Mouse (Mus musculus) yolk sac, embryonic 10.5 days (tissue): ENCODE results near the gene Mier1.

Experiments
- DNase-seq: peaks from one replicate; pipeline ENCODE4 v3.0.0-alpha.2; 2017; ENCODE audit warnings: low spot score

Mier1 gene

DNA sequence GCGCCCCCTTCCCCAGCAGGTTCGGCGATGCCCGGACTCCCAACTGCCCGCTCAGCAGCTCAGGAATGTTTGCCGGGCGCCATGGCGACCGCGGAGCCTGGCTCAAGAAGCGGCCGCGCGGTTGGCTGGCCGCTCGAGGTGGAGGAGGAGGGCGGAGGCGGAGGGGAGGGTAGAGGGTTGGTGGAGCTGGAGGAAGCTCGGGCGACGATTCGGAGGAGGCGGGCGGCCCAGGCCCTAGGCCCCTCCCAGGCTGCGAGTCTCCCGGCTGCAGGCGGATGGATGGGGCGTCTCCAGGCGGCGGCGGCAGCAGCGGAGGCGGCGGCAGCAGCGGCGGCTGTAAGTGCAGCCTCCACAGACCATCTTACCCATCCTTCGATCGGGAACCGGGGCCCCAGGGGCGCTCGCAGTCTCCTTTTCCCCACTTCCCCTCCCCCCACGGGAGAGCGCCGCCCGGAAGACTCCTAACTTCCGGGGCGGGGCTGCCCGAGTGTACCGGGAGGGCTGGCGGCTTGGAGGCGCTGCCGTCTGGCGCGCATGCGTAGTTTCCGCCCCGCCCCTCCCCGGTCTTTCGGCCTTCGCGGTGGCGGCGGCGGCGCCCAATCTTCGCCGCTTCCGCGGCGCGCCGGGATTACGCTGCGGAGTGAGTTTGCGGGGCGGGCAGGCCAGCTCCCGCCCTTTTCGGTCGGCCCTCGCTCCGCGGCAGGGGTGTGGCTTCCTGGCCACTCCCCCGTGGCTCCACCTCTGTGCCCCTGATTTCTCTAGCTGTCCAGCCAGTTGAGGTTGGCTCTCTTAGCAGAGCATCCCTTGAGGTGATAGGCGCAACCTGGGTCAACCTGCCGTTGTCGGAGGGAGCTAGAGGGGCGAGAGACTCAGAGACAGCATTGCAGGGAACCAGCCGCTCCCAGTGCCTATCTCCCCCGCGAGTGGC, at the start of gene Mier1, which contains the start of gene Wdr78:
Gene Mier1, plus strand, starts transcription at position 207 of the 928 bp plus-strand sequence.
Gene Wdr78, minus strand, starts transcription at position 372 of the 928 bp plus-strand sequence.
- DNase-seq = peak; percentile 98

GRCm38 (mm10) chr4:103064421-103064820, 49.8 kb upstream of the Mier1 start:
- DNase-seq = no peak

GRCm38 (mm10) chr4:103064976-103065375, 49.2 kb upstream of the Mier1 start:
- no peak for DNase-seq

- no peak for DNase-seq
Measured at GRCm38 (mm10) chr4:103067906-103068655, 46.1 kb upstream of the Mier1 start.

- no peak for DNase-seq
Measured at GRCm38 (mm10) chr4:103070631-103071030, 43.6 kb upstream of the Mier1 start.

- no peak for DNase-seq
Measured at GRCm38 (mm10) chr4:103085237-103085636, 29.0 kb upstream of the Mier1 start.

DNA sequence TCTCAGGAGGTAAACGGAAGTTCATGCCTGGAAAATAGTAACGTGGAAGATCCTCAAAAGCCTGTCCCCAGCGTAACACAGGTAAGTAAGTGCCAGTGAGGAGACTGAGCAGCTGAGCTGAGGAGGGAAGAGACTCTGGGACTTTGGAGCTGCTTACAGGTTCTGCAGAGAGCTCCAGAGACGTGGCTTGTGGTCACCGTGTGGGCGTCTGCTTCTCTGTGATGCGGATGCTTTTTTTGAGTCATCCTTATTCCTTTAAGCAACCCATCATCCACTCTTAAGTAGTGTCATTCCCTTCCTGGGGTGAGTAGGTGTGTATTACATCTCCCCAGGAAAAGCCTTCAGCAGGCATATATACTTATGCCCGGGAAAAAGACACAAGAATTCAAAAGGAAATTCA, 18.3 kb upstream of the Mier1 start:
- DNase-seq = no peak

- no peak for DNase-seq
Measured at GRCm38 (mm10) chr4:103098532-103098931, 15.7 kb upstream of the Mier1 start.

DNA sequence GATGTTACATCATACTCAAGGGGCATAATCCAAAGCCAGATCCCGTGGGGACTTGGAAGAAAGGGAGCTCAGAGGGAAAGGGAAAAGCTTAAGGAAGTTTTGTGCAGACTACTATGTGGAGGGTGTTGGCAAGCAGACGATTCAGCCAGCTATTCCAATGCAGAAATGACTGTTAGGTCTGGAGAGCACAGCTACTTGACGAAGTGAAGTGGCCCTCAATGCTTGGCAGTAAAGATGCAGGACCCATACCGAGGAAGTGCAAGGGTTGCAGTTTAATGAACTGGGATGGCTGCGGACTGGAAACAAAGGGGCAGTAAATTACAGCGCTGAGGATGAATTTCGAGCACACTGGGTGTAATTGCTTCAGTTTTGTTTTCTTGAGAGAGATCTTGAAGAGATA, 1.5 kb upstream of the Mier1 start:
- no peak for DNase-seq

DNA sequence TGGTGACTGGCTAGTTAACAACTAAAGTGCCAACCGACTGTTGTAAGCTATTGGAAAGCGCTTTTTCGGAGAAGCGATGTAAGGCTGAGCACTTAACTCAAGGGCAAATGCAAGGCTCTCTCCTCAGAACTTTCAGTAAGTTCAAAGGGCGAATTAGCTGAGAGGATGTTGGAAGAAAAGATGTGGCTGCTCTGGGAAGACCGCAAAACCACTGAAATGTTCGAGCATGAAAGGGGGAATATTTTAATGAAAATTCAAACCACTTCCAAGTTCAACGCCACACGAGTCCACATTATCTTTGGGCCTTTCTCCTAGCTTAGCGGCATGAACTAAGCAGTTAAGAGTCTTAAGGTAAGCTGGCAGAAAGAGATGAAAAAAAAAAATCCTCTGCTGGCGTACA, 788 bp upstream of the Mier1 start:
- DNase-seq = no peak

DNA sequence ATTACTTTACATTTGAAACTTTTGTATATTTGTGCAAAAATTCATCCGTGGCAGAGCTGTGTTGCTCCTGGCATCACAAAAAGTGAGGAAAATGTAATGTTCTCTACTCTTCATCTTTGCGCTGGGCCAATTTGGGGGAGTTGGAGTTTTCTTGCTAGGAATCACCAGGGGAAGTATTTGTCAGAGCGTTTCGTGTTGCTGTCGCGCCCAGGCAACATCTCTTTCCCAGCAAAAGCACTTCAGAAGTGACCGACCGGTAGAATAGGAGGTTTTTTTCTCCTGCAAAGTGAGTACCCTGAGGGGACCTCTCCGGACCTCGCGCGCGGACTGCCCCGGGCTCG, 4.7 kb downstream of the Mier1 start:
- DNase-seq = no peak

DNA sequence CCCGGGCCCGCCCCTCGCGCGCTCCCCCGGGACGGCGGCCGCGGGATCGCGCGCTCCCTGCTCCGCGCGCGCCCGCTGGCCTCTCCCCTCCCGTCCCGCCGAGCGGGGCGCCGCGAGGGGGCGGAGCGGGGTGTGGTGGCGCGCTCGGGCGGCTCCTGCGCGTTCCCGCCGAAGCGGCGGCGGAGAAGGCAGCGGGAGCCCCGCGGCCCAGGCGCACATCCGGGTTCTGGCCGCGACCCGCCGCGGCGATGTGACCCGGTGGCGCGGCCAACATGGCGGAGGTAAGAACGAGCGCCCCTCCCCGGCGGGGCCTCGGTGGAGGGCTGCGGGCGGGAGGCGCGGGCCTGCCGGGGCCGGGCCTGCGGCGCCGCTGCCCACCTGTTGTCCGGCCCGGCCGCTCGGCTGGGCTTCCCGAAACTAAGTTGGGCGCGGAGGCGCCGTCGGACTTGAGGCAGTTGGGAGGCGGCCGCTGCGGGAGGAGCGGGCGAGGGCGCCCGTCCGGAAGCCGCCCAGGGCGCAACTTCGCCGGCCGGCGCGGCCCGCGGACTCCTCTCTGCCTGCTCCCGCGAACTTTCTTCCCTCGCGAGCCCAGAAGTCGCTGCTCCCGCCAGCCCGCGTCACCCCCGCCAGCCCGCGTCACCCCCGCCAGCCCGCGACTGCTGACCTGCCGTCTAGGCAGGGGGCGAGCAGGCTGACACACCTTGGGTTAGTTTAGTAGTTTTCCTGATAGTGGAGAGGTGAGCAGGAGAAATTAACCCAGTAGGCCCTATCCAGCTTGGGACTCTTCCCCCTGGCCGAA, 5.2 kb downstream of the Mier1 start:
- peak; percentile 82 for DNase-seq

DNA sequence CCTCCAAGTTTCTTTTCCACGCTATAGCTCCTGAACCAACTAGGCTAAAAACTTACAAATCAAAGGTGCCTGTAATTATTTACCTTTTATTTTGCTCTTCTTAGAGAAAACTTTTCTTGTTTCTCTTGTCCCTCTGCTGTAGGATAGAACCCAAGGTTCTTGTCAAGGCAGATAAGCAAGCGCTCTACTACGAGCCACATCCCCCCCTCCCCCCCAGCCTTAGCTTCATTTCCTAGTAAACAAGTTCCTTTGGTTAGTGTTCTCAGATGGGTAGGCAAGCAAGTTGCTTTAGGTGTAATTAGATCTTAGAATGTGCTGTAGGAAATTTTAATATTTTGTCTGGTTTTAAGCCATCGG, 5.8 kb downstream of the Mier1 start:
- peak; percentile 55 for DNase-seq

DNA sequence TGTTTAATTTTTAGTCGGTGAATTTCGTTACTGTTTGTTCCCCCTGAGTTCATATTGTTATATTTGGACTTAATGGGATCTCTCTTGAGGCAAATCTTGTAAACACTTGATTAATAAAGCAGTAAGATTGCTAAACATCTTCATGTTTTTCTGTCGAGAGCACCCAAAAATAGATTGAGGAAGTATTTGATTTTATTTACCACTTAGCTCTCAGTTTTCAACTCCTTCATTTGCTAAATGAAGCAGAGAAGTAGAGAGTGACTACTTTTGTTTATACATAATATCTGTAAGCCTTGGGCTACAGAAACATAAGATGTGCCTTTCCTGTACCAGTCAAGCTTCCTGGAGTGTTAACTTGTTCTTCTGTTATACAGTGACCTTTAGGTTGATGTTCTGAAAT, 6.2 kb downstream of the Mier1 start:
- DNase-seq = no peak

DNA sequence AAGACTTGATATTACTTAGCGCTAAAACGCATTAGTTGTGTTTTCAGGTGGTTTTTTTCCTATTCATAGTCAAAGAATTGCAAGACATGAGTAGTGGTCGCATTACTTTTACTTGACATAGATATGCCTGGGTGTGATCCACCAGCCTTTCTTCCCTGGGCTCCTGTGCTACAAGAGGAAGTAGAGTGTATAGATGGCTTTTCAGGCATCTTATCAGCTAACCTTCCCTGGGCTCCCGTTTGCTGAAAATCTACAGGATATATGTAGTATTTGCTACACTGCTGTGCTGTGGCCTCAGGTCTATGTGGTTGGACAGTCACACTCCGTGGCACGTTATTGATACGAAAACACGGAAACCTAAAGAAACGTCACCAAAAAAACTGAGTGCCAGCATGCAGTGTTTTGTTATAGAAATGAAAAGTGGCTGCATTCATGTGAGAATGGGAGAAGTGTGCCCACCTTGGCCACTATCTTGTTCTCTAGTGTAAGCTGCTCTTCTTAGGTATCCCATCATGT, 6.7 kb downstream of the Mier1 start:
- no peak for DNase-seq

- DNase-seq = no peak
Measured at GRCm38 (mm10) chr4:103123086-103123485, 8.9 kb downstream of the Mier1 start.

DNA sequence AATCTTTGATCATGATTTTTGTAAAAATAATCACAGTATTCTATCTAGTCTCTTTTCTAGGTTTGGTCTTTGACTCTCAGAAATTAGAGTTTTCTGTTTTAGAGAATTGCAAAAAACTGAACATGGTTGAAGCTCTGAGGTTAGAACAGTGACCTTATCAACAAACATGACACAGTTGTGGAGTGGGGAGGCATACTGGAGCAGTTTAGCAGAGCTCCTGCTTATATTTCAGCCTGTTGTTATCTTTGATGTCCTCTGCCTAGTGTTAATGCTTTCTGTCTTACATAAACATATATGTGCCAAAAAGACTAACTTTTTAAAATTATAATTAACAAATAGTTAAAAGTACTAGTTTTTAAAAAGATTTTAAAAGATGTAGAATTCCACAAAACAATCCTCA, 9.4 kb downstream of the Mier1 start:
- DNase-seq = no peak

DNA sequence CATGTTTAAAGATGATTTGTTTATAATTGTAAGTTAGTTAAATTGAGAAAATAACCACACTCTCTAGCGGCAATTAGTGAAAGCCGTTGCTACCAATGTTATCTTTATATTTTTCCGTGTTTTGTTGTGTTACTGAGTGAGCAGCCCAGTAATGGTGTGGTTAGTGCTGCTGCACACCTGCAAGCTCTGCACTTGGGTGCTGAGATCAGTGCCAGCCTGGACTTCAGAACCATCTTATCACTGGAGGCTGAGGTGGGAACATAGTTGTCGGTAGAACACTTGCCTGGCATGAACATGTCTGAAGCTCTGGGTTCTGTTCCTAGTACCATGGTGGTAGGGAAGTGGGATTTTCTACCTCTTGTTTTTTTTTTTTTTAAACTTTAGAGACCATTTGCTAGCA, 12.3 kb downstream of the Mier1 start:
- no peak for DNase-seq

DNA sequence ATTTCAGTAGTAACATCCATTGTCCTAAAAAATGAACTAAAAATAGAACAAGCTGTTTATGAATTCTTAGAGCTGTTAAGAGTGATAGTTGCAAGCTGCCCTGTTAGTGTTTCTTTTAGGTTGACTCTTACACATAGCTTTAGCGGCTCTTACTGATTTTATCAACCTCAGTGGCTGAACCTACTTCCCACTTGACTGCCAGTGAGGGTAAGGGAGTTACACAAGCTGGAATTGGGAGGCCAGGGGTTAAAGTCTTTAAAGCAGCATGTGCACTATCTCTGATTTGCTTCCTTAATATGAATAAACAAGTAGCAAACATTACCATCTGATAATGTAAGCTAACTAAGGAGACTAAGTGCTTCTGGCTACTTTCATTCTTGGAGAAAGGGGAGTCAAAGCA, 22.8 kb downstream of the Mier1 start:
- DNase-seq = no peak

- peak; percentile 29 for DNase-seq
Measured at GRCm38 (mm10) chr4:103146339-103146738, 32.1 kb downstream of the Mier1 start.

DNA sequence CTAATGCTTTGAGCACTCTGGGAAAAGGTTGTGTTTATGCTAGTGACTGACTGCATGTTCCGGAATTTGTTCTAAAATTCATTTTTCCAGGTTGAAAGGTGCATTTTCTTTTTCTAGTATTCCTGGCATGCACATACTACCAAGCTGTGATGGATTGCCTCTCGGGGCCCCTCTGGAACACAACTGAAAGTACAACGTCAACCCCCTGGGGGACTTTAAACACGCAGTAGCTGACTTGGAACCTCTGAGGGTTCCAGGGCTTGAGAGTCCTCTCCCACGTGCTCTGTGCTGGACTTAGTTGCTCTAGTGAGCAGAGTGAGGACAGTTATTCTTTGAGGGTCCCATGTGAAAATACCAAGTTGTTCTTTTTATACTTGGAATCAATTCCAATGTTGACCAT, 37.8 kb downstream of the Mier1 start:
- no peak for DNase-seq

- DNase-seq = no peak
Measured at GRCm38 (mm10) chr4:103158781-103159180, 44.6 kb downstream of the Mier1 start.
